Mouse (Mus musculus): ENCODE measurements around the gene Henmt1. TPM values are rescaled to one million over a fixed set of nuclear protein-coding genes. Genes with fewer than 3 reads are reported as not detected.

Gene Henmt1
- polyA plus RNA-seq, 1 experiment from 2014 or later: 0.32 TPM

- H3K4me3 ChIP-seq: no peak overlapping the region
Measured at GRCm38 (mm10) chr3:108940996-108941395, 1.3 kb downstream of the Henmt1 start.

GRCm38 (mm10) chr3:108957976-108958375 lies 18.3 kb downstream of the Henmt1 start:
- H3K9ac ChIP-seq: no peak overlapping the region
- ATAC-seq (ENCODE audit: borderline replicate concordance, extremely low read depth, low FRiP score, low TSS enrichment): no peak
- no peak overlapping the region for H3K4me2 ChIP-seq
- peaks cover 11% of the 10 kb centered on the region for H3K4me1 ChIP-seq
- no peaks in the 10 kb centered on the region for H3K9me3 ChIP-seq
- no peaks in the 10 kb centered on the region for H3K36me3 ChIP-seq
- no peak overlapping the region for H3K4me3 ChIP-seq
- no peaks in the 10 kb centered on the region for H3K27me3 ChIP-seq
- no peak overlapping the region for H3K27ac ChIP-seq

More at GRCm38 (mm10) chr3:108940996-108941395, 1.3 kb downstream of the Henmt1 start:
- ATAC-seq (ENCODE audit: borderline replicate concordance, extremely low read depth, low FRiP score, low TSS enrichment): no peak
- H3K9me3 ChIP-seq: no peaks in the 10 kb centered on the region
- 0 out of 2 replicates have a peak, but pooled peaks cover 5% of the 10 kb centered on the region for H3K4me1 ChIP-seq
- no peak overlapping the region for H3K27ac ChIP-seq
- no peaks in the 10 kb centered on the region for H3K36me3 ChIP-seq
- WGBS: 84% methylated on average over 10 of the region's 10 CpGs
- no peak overlapping the region for H3K9ac ChIP-seq
- no peaks in the 10 kb centered on the region for H3K27me3 ChIP-seq
- no peak overlapping the region for H3K4me2 ChIP-seq

- Histone ChIP-seq H3K27me3 (no peaks in the 10 kb centered on the region), H3K27ac (no peak overlapping the region), H3K4me3 (no peak overlapping the region), H3K9me3 (no peaks in the 10 kb centered on the region), H3K36me3 (no peaks in the 10 kb centered on the region), H3K4me2 (no peak overlapping the region), H3K9ac (no peak overlapping the region), H3K4me1 (peaks cover 11% of the 10 kb centered on the region)
- WGBS: 63% methylated on average over 13 of the region's 13 CpGs
- ATAC-seq (ENCODE audit: borderline replicate concordance, extremely low read depth, low FRiP score, low TSS enrichment): no peak
Measured at GRCm38 (mm10) chr3:108959680-108960295, 20.1 kb downstream of the Henmt1 start.

GRCm38 (mm10) chr3:108961226-108961625 lies 21.6 kb downstream of the Henmt1 start:
- Histone ChIP-seq H3K9ac (0 out of 2 replicates have a peak overlapping the region, but pooled peaks have one; percentile 3), H3K27ac (no peak overlapping the region), H3K4me2 (peak overlapping the region; percentile 38), H3K9me3 (no peaks in the 10 kb centered on the region), H3K4me3 (no peak overlapping the region), H3K36me3 (no peaks in the 10 kb centered on the region), H3K27me3 (no peaks in the 10 kb centered on the region), H3K4me1 (peaks cover 11% of the 10 kb centered on the region)
- WGBS: 31% methylated on average over 7 of the region's 7 CpGs
- peak; percentile 78; the same call in 1 of the 2 replicates for ATAC-seq (ENCODE audit: borderline replicate concordance, extremely low read depth, low FRiP score, low TSS enrichment)

GRCm38 (mm10) chr3:108961655-108962054 lies 22.0 kb downstream of the Henmt1 start:
- H3K27me3 ChIP-seq: no peaks in the 10 kb centered on the region
- 32% methylated on average over 6 of the region's 6 CpGs for WGBS
- H3K9me3 ChIP-seq: no peaks in the 10 kb centered on the region
- H3K36me3 ChIP-seq: no peaks in the 10 kb centered on the region
- H3K27ac ChIP-seq: no peak overlapping the region
- peak overlapping the region; percentile 38 for H3K4me2 ChIP-seq
- H3K4me3 ChIP-seq: no peak overlapping the region
- no peak for ATAC-seq (ENCODE audit: borderline replicate concordance, extremely low read depth, low FRiP score, low TSS enrichment)
- H3K4me1 ChIP-seq: peaks cover 11% of the 10 kb centered on the region
- H3K9ac ChIP-seq: 0 out of 2 replicates have a peak overlapping the region, but pooled peaks have one; percentile 3

- no peak overlapping the region for H3K27ac ChIP-seq
- H3K4me2 ChIP-seq: no peak overlapping the region
- ATAC-seq (ENCODE audit: borderline replicate concordance, extremely low read depth, low FRiP score, low TSS enrichment): no peak
- 77% methylated on average over 3 of the region's 3 CpGs for WGBS
- H3K27me3 ChIP-seq: no peaks in the 10 kb centered on the region
- H3K4me1 ChIP-seq: peaks cover 11% of the 10 kb centered on the region
- H3K9me3 ChIP-seq: no peaks in the 10 kb centered on the region
- H3K4me3 ChIP-seq: no peak overlapping the region
- no peak overlapping the region for H3K9ac ChIP-seq
- H3K36me3 ChIP-seq: no peaks in the 10 kb centered on the region
Measured at GRCm38 (mm10) chr3:108963278-108963677, 23.6 kb downstream of the Henmt1 start.

GRCm38 (mm10) chr3:108963776-108964175 lies 24.1 kb downstream of the Henmt1 start:
- H3K9ac ChIP-seq: no peak overlapping the region
- H3K4me1 ChIP-seq: peaks cover 11% of the 10 kb centered on the region
- WGBS: 75% methylated on average over 3 of the region's 3 CpGs
- no peaks in the 10 kb centered on the region for H3K27me3 ChIP-seq
- H3K9me3 ChIP-seq: no peaks in the 10 kb centered on the region
- H3K4me3 ChIP-seq: no peak overlapping the region
- H3K36me3 ChIP-seq: no peaks in the 10 kb centered on the region
- H3K4me2 ChIP-seq: no peak overlapping the region
- H3K27ac ChIP-seq: no peak overlapping the region
- ATAC-seq (ENCODE audit: borderline replicate concordance, extremely low read depth, low FRiP score, low TSS enrichment): no peak

- Histone ChIP-seq H3K9me3 (no peaks in the 10 kb centered on the region), H3K27me3 (no peaks in the 10 kb centered on the region), H3K27ac (no peak overlapping the region), H3K4me1 (peaks cover 11% of the 10 kb centered on the region), H3K9ac (no peak overlapping the region), H3K36me3 (no peaks in the 10 kb centered on the region), H3K4me2 (no peak overlapping the region), H3K4me3 (no peak overlapping the region)
- ATAC-seq (ENCODE audit: borderline replicate concordance, extremely low read depth, low FRiP score, low TSS enrichment): no peak
- 70% methylated on average over 7 of the region's 7 CpGs for WGBS
Measured at GRCm38 (mm10) chr3:108964361-108965044, 24.8 kb downstream of the Henmt1 start.

GRCm38 (mm10) chr3:108966051-108966450 lies 26.4 kb downstream of the Henmt1 start:
- no peak overlapping the region for H3K4me3 ChIP-seq
- no peaks in the 10 kb centered on the region for H3K9me3 ChIP-seq
- H3K27ac ChIP-seq: no peak overlapping the region
- no peaks in the 10 kb centered on the region for H3K36me3 ChIP-seq
- H3K9ac ChIP-seq: no peak overlapping the region
- 91% methylated on average over 3 of the region's 3 CpGs for WGBS
- H3K4me2 ChIP-seq: no peak overlapping the region
- peaks cover 8% of the 10 kb centered on the region for H3K4me1 ChIP-seq
- no peak for ATAC-seq (ENCODE audit: borderline replicate concordance, extremely low read depth, low FRiP score, low TSS enrichment)
- H3K27me3 ChIP-seq: no peaks in the 10 kb centered on the region

- H3K36me3 ChIP-seq: peaks cover 31% of the 10 kb centered on the region
- no peaks in the 10 kb centered on the region for H3K27me3 ChIP-seq
- no peak overlapping the region for H3K27ac ChIP-seq
- H3K4me2 ChIP-seq: no peak overlapping the region
- ATAC-seq (ENCODE audit: borderline replicate concordance, extremely low read depth, low FRiP score, low TSS enrichment): no peak
- 85% methylated on average over 13 of the region's 13 CpGs for WGBS
- H3K9ac ChIP-seq: no peak overlapping the region
- no peaks in the 10 kb centered on the region for H3K4me1 ChIP-seq
- H3K9me3 ChIP-seq: no peaks in the 10 kb centered on the region
- no peak overlapping the region for H3K4me3 ChIP-seq
Measured at GRCm38 (mm10) chr3:108973980-108974660, 34.4 kb downstream of the Henmt1 start.

- H3K9ac ChIP-seq: no peak overlapping the region
- WGBS: 82% methylated on average over 15 of the region's 15 CpGs
- no peak overlapping the region for H3K4me3 ChIP-seq
- no peaks in the 10 kb centered on the region for H3K27me3 ChIP-seq
- H3K4me1 ChIP-seq: no peaks in the 10 kb centered on the region
- no peaks in the 10 kb centered on the region for H3K9me3 ChIP-seq
- H3K36me3 ChIP-seq: peaks cover 40% of the 10 kb centered on the region
- no peak overlapping the region for H3K27ac ChIP-seq
- H3K4me2 ChIP-seq: no peak overlapping the region
- ATAC-seq (ENCODE audit: borderline replicate concordance, extremely low read depth, low FRiP score, low TSS enrichment): no peak
Measured at GRCm38 (mm10) chr3:108974920-108975485, 35.3 kb downstream of the Henmt1 start.
